Mouse (Mus musculus) erythroblast, embryonic 14.5 days (primary cell): ENCODE results near the gene 1700088E04Rik.

ENCODE experiments used
- GATA1 ChIP-seq: IDR thresholded peaks from 2 replicates; pipeline ENCODE4 v1.6.1; 2012; ENCODE audit warnings: low read length, inconsistent platforms, mixed read lengths
- TAL1 ChIP-seq: IDR thresholded peaks from 3 replicates; pipeline ENCODE4 v1.6.1; 2012; ENCODE audit warnings: low read length, inconsistent platforms, mixed read lengths

- no peak for TF ChIP-seq TAL1
- no peak for TF ChIP-seq GATA1
Measured at GRCm38 (mm10) chr15:79129311-79129710, 11.7 kb downstream of the 1700088E04Rik start.
